Mouse (Mus musculus) left cerebral cortex, postnatal 25 days (tissue): ENCODE data around the gene Uts2r. TPM values are rescaled to one million over a fixed set of nuclear protein-coding genes. Genes with fewer than 3 reads are reported as not detected.

Experiments used
- total RNA-seq, 2 experiments: library from RNA; stranded (reverse); gene quantifications; 2 replicates each; pipeline ENCODE4 v1.2.3; 2021

Gene Uts2r
- total RNA-seq, 2 experiments from 2014 or later, result not detected

Other genes starting within 250 kb of the Uts2r start
- 1 to 10 TPM; 6.7 to 8.0 TPM for gene Ccdc57, start 227.4 kb upstream of the Uts2r start, total RNA-seq
- 1 to 10 TPM; 4.4 to 4.6 TPM for gene Slc16a3, start 211.8 kb upstream of the Uts2r start, total RNA-seq
- gene Csnk1d, start 168.9 kb upstream of the Uts2r start, total RNA-seq, result 100 to 1,000 TPM; 116 to 122 TPM
- gene Cd7, start 120.9 kb upstream of the Uts2r start, total RNA-seq, result 1 to 10 TPM; 1.6 to 1.7 TPM
- gene Sectm1b, start 96.7 kb upstream of the Uts2r start, total RNA-seq, result not detected
- not detected for gene Sectm1a, start 79.1 kb upstream of the Uts2r start, total RNA-seq
- gene Tex19.2, start 41.6 kb upstream of the Uts2r start, total RNA-seq, result not detected
- gene Tex19.1, start 14.1 kb upstream of the Uts2r start, total RNA-seq, result not detected
- 10 to 100 TPM; 21.8 to 26.8 TPM for gene Hexdc, start 44.2 kb downstream of the Uts2r start, total RNA-seq
- 1 to 10 TPM; 7.3 to 7.8 TPM for gene Ogfod3, start 44.4 kb downstream of the Uts2r start, total RNA-seq
- gene Cybc1, start 69.1 kb downstream of the Uts2r start, total RNA-seq, result 10 to 100 TPM; 23.6 to 24.8 TPM
- gene Narf, start 77.0 kb downstream of the Uts2r start, total RNA-seq, result 10 to 100 TPM; 58.2 to 58.3 TPM
- gene Foxk2, start 99.7 kb downstream of the Uts2r start, total RNA-seq, result 10 to 100 TPM; 86.2 to 92.6 TPM
- 10 to 100 TPM; 70.3 to 79.7 TPM for gene Wdr45b, start 194.2 kb downstream of the Uts2r start, total RNA-seq
- gene Rab40b, start 228.0 kb downstream of the Uts2r start, total RNA-seq, result 10 to 100 TPM; 46.1 to 58.1 TPM